Mouse (Mus musculus) gastrocnemius, postnatal 14 days (tissue): Measurements from ENCODE around the gene Ndufb7. TPM values are rescaled to one million over a fixed set of nuclear protein-coding genes. Genes with fewer than 3 reads are reported as not detected.

Source experiments
- DNase-seq: peaks from one replicate; pipeline ENCODE4 v3.0.0; 2021; ENCODE audit warnings: mixed read lengths
- intact Hi-C: fragments of 180-260 bp; cut with DNase I; formaldehyde crosslinking; loops from one replicate; pipeline ENCODE4 v1.15.1; 2025; ENCODE audit warnings: low total_unique reads
- total RNA-seq, 2 experiments: library from RNA; stranded (reverse); gene quantifications; 2 replicates each; pipeline ENCODE4 v1.2.3; 2021

Gene Ndufb7
- total RNA-seq, 2 experiments from 2014 or later = 439 to 462 TPM

GRCm38 (mm10) chr8:83574631-83575315, 8.3 kb downstream of the Ndufb7 start:
- peak; percentile 66 for DNase-seq

DNA sequence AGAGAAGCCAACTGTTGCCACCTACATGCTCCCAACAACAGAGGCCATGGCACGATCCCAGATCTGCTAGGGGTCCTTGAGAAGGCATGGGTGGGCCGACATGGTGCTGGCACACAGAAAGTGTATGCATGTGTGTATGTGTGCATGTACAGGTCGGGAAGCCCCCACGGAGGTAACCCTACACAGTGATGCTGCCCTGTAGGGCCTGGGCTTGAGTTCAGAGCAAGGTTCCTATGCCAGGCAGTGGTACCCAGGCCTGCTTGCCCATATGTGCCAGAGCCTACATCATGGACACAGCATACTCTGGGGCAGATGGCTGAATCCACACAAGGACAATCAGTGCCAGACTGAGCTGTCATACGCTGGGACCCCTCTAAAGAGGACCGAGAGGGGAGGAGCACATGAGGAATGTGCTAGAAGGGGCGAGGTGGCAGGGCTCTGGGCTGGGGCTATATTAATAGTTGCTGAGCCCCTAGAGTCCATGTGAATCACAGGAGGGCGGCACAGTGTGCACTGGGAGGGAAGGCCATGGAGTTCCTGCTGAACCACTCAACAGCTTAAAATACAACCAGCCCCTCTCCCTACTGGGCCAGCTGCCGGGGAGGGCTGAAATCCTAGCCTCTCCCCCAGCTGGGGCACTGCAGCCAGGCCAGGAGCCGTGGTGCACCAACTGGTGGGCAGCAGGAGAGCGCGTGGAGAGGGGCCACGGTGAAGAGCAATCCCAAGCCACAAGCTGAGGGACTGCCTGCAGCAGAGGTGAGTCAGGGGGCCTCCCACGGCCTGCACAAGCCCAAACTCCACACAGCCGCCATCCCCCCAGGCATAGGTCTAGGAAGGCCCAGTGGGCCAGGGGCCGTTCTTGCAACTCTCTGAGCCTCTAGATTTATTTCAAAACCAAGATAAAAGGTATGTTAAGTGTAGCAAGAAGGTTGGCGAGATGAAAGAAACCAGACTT, 9.4 kb downstream of the Ndufb7 start:
- peak; percentile 67 for DNase-seq
- intact Hi-C loops = no loop called here

More at GRCm38 (mm10) chr8:83574631-83575315, 8.3 kb downstream of the Ndufb7 start:
- intact Hi-C loops = no loop called here

- intact Hi-C loops = no loop called here
Observed at GRCm38 (mm10) chr8:83576516-83576895, 10.0 kb downstream of the Ndufb7 start.

GRCm38 (mm10) chr8:83576921-83577320, 10.4 kb downstream of the Ndufb7 start:
- intact Hi-C loops = no loop called here
- DNase-seq = no peak

More at GRCm38 (mm10) chr8:83576516-83576895, 10.0 kb downstream of the Ndufb7 start:
- DNase-seq = no peak

DNA sequence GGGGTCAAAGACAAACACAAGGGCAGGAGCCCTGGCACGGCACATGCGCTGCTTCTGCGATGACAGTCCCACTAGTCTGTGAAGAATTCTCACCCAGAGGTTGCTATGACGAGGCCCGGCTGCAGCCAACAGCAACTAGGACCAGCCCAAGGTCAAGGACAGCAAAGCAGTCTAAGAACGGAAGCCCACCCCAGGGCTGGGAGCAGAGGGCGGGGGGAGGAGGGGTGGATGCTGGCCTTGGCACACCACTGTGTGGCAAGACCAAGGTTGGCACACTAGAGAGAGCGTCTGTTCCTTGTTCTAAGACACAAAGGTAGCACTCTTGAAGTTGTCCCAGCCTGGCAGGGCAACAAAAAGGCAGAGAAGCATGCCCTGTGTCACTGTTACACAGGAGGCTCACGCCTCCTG, 10.9 kb downstream of the Ndufb7 start:
- intact Hi-C loops = no loop called here
- no peak for DNase-seq

- intact Hi-C loops = no loop called here
- DNase-seq = no peak
Observed at GRCm38 (mm10) chr8:83578131-83579055, 11.9 kb downstream of the Ndufb7 start.

- no peak for DNase-seq
- intact Hi-C loops = no loop called here
Observed at GRCm38 (mm10) chr8:83579676-83580075, 13.2 kb downstream of the Ndufb7 start.

DNA sequence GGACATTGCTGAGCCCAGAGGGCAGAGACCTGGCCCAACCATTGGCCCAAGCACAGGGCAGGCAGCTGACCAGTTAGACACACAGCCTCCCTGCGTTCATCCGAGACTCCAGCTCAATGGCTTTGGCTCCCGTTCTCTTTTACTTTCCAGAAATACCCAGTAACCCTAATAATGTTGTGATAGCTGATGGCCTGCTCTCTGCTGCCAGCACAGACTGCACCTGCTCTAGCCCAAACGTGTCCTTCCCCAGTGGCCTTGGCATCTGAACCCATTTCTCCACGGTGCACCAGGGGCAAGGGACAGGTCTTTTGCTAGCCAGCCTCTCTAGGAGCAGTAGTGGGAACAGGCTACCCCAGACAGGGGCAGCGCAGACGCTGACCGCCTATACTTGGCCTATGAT, 14.4 kb downstream of the Ndufb7 start:
- no peak for DNase-seq
- intact Hi-C loops = no loop called here

- intact Hi-C loops = no loop called here
- peak; percentile 2 for DNase-seq
Observed at GRCm38 (mm10) chr8:83582226-83582625, 15.8 kb downstream of the Ndufb7 start.

GRCm38 (mm10) chr8:83583236-83583635, 16.8 kb downstream of the Ndufb7 start:
- intact Hi-C loops = no loop called here
- DNase-seq = no peak

- intact Hi-C loops = no loop called here
- DNase-seq = no peak
Observed at GRCm38 (mm10) chr8:83584771-83585170, 18.3 kb downstream of the Ndufb7 start.

GRCm38 (mm10) chr8:83585333-83585732, 18.9 kb downstream of the Ndufb7 start:
- intact Hi-C loops = no loop called here
- no peak for DNase-seq

GRCm38 (mm10) chr8:83587644-83588043, 21.2 kb downstream of the Ndufb7 start:
- intact Hi-C loops = no loop called here

GRCm38 (mm10) chr8:83588886-83589285, 22.4 kb downstream of the Ndufb7 start:
- DNase-seq = no peak
- intact Hi-C loops = no loop called here

More at GRCm38 (mm10) chr8:83587644-83588043, 21.2 kb downstream of the Ndufb7 start:
- no peak for DNase-seq

DNA sequence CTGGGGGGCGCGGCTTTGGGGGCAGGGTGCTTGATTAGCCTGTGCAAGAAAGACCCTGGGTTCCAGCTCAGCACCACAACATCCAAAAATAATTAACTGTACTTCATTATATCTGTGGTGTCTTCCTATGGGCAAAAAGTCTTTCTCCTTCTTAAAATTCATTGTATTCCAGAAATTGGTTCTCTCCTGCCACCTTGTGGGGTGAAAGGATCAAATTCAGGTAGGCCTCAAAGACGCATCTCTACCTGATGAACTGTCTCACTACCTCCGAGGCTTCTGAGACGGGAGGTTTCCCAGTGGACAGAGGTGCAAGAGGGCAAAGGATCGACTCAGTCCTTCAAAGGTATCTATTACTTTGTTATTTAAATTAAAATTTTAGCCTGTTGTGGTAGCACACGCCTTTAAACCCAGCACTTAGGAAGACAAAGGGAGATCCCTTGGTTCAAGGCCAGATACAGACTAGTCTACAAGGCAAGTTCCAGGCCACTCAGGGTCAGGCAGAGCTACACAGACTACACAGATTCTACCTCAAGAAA, 24.1 kb downstream of the Ndufb7 start:
- intact Hi-C loops = no loop called here
- no peak for DNase-seq

GRCm38 (mm10) chr8:83592682-83593081, 26.2 kb downstream of the Ndufb7 start:
- intact Hi-C loops = no loop called here
- no peak for DNase-seq

DNA sequence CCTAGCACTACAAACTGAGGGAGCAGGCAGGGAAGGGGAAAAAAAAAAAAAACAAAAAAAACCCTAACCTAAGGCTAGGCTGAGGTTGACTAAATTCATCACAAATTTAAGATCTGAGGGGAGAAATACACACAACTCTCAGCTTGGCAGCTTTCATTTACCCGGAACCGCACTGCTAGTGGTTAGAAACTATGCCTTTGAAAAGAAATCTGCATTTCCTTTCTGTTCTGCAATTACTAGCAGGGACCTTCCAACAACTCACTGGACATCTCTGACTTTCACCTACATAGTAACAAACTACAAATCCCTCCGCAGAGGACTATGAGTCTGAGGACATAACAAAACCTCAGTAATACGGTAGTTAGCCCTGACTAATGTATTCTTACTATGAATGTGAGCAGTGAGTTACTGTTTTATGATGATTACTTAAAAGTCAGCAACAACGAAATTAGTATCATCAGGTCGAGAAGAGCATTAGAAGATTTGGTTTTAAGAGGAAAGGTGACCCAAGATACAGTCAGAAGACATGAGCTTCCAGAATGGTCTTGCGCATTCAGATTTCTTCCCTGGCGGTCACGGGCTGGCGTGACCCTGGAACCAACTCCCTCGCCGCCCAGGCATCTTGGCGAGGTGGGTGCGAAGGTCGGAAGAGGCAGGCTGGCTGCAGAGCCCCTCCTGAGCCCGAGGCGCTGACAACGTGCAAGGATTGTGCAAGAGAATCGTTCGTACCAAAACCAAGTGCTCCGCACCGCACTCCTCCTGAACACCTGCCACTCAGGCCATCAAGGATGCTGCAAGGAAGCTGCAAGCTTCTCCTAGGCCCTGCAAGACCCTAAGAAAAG, 27.1 kb downstream of the Ndufb7 start:
- no peak for DNase-seq
- intact Hi-C loops = no loop called here
